Mouse (Mus musculus) bone marrow macrophage, adult 2 months (primary cell): Measurements from ENCODE around the gene Gpd1.

Experiments used
- CTCF ChIP-seq: IDR thresholded peaks from 2 replicates; pipeline ENCODE4 v1.5.1; 2012; ENCODE audit warnings: low read depth, mild to moderate bottlenecking, low read length, moderate library complexity
- POLR2A ChIP-seq: IDR thresholded peaks from 2 replicates; pipeline ENCODE4 v1.6.1; 2012; ENCODE audit warnings: mild to moderate bottlenecking, low read depth, low read length, borderline replicate concordance

DNA sequence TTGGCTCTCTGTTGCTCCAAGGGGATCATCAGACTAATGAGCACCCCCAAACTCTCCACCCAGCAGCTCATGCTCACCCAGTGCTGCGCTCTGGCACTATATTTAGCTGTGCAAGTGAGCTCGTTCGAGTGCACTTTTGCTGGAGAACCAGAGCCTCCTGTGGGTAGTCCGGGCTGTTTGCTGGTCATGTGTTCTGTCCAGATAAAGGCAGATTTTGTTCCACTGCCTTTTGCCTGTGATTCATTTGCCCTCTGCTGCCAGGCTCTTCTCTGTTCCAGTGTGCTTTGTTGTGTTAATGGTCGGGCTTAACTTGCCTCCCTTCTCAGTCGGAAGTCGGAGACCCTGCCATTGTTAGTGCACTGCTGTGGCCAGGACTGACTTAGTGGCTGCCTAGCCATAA is 12.4 kb upstream of the Gpd1 start:
- TF ChIP-seq POLR2A (no peak), CTCF (no peak)
